Mouse (Mus musculus): ENCODE results near the gene Knstrn.

The Knstrn gene

DNA sequence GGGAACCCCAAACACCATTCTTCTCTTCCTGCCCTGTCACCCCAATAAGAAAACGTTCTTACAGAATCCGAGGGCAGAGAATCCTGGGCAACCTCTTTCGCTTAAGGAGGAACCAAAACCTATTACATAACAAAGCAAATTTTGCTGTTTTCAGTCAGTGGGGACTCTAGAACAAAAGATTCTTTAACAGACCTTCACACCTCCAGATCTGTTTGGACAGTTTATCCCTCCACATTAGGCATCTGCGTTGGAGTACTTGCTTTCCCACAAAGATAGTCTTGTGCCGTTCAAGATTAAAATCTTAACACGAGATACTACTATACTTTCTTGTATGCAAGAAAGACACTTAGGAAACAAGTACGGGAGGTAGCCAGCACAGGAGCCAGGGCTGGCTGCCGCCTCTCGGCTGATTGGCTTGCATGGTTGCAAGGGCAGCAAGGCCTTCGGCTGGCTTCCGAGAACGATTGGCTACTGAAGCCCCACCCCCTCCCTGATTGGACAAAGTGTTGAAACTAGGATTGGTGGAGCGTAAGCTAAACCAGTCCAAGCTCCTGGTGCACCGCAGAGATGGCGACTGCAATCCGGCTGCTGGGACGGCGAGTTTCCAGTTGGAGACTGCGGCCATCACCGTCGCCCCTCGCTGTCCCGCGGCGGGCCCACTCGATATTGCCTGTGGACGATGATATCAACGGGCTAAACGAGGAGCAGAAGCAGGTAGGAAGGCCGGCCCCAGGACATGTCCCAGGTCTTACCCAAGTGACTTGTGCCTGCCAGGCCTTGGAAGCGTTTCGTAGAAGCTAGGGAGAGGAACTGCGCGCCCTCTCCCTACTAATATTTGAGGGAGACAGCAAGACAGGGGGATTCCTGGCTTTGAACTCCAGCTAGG lies 47.9 kb downstream of the Knstrn start, which contains the start of gene Ivd:
Ivd (plus strand) TSS at position 501 of the 886 bp plus-strand sequence.
- DNase-seq (ENCODE audit: low spot score): peak; percentile 88

DNA sequence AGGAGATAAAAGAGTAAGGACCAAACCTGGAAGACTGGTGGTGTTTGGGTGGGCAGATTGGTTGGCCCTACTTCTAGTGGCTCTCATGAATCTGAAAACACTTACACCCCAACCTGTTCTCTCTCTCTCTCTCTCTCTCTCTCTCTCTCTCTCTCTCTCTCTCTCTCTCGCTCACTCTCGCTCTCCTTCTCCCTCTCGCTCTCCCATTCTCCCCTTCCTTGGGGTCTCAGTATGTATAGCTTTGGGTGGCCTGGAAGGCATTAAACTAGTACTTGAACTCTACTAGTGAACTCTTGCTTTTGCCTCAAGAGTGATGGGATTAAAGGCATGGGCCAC lies 48.5 kb downstream of the Knstrn start:
- DNase-seq (ENCODE audit: low spot score): no peak

DNA sequence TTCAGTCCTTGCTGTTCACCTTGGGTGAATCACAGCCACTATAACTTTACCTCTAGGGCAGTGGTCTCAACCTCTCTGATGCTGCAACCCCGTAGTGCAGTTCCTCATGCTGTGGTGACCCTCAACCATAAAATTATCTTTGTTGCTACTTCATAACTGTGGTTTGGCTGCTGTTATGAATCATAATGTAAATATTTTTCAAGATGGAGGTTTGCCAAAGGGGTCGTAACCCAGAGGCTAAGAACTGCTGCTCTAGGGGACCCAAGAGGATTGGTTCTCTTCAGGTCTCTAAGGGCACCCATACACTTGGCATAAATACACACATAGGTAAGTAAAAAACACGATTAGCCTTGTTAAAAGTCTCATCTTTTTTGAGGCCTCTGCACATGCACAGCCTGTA lies 56.8 kb downstream of the Knstrn start:
- no peak for DNase-seq (ENCODE audit: low spot score)

DNA sequence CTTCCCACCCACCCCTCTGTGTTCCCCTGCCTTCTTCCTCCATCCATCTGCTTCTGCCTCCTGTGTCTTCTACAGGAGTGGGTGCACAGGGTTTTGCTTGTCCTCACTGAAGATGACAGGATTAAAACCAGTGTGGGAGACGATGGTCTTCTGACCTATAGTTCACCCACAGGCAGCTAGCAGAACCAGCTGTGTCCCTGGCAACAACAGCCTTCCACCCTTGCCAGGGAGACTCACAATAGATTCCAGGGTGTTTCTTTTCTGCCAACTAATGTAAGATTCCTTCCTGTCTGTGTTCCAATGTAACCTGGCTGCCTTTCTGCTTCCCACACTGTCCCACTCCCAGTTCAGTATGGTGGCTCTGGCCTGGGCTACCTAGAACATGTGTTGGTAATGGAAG lies 57.2 kb downstream of the Knstrn start:
- DNase-seq (ENCODE audit: low spot score): no peak

DNA sequence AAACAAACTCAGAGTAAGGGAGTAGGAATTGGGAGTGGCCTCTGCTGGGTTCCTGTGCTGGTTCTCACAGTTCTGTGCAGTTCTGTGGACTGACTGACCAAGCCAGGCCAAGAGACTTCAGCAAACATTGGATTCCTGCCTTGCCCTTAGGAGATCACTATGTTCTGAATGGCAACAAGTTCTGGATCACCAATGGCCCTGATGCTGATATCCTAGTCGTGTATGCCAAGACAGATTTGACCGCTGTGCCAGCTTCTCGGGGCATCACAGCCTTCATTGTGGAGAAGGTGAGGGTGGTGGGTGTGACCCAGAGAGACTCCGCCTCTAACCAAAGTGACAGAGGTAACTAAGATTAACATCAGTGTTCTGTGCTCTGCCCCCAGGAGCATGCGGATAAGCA lies 59.2 kb downstream of the Knstrn start:
- DNase-seq (ENCODE audit: low spot score): no peak

DNA sequence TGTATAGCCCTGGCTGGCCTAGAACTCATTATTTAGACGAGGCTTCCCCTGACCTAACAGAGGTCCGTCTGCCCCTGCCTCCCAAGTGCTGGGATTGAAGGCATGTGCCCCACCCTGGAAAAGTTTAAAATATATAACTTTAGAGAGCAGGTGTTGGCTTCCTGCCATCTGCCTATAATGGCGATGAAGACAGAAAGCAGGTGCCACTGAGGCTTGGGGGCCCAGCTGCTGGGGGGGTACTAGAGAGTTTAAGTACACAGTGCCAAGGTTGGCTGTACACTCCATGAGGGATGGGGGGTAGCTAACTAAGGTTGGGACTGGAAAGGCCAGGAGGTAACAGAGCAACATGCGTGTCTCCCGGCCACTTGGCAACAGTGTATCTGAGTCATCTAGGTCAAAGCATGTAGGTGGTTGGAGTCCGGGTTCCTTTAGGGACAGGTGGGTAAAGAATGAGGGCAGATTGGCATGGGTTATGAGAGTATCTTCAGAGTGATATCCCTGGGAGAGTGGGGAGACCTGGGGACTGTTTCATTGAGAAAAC lies 60.2 kb downstream of the Knstrn start:
- no peak for DNase-seq (ENCODE audit: low spot score)

DNA sequence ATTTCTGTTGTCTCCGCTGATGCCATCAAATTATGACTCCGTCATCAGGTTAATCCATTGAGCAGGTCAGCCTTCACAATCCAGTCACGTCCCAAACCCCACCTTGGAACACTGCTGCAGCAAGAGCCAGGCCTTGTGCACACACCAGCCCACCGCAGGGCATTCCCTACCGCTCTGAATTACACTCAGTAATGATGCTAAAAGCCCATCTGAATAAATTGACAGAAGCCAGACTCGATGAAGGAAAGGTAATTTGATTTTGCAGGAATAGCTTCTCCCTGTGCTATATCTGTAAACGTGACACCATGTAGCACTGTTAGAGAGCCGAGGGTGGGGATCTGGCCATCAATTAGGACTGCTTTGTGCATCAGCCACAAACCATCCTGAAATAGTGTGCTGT lies 61.5 kb downstream of the Knstrn start:
- no peak for DNase-seq (ENCODE audit: low spot score)

DNA sequence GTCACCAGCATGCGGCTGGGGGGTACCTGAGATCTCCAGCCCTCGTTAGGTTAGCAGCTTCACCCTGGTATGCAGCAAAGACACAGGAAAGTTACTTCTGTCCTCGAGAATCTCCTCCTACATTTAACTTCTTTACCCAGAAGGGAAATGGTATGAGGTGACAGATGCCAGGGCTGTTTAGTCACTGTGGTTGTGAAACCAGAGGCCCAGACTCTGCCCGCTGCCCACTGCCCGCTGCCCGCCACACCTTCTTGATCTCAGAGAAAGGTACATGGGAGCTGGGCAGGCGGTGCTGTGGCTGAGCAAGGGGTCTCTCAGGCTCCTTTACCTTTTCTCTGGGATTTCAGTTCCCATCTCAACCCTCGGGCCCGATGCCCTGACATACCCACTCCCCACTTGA lies 62.6 kb downstream of the Knstrn start:
- no peak for DNase-seq (ENCODE audit: low spot score)

DNA sequence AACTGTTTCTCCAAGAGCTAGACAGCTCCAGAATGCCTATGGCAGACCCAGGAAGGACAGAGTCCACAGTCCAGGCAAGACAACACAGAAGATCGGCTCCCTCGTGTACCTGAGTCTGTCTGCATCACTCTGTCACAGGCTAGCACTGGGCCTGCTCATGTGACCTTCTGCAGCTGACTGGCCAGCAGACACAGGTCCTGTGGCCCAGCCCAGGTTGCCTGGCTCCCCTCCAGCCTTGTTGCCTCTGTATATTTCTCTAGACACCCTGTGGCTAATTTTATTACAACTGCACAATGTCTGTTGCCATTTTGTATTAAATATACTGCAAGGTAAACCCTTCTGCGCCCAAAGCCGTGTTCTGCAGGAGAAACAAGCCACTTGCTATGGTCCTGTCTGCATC lies 67.2 kb downstream of the Knstrn start:
- no peak for DNase-seq (ENCODE audit: low spot score)

DNA sequence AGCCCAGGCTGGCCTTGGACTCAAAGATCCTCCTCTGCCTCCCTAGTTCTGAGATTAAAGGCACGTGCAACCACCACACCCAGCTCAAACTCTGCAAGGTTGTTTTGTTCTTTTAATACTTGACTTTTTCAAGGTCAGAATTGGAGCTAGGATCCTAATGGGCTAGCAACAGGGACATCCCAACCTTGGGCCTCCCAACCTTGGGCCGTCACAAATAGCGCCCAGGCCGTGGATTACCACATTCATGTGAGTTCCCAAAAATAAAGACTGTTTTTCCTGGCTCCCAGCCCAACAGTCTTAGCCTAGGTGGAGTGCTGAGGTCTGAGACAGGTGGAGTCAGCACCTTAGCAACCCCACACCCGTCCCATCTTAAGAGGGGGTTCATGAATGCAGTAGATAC lies 68.2 kb downstream of the Knstrn start:
- no peak for DNase-seq (ENCODE audit: low spot score)

DNA sequence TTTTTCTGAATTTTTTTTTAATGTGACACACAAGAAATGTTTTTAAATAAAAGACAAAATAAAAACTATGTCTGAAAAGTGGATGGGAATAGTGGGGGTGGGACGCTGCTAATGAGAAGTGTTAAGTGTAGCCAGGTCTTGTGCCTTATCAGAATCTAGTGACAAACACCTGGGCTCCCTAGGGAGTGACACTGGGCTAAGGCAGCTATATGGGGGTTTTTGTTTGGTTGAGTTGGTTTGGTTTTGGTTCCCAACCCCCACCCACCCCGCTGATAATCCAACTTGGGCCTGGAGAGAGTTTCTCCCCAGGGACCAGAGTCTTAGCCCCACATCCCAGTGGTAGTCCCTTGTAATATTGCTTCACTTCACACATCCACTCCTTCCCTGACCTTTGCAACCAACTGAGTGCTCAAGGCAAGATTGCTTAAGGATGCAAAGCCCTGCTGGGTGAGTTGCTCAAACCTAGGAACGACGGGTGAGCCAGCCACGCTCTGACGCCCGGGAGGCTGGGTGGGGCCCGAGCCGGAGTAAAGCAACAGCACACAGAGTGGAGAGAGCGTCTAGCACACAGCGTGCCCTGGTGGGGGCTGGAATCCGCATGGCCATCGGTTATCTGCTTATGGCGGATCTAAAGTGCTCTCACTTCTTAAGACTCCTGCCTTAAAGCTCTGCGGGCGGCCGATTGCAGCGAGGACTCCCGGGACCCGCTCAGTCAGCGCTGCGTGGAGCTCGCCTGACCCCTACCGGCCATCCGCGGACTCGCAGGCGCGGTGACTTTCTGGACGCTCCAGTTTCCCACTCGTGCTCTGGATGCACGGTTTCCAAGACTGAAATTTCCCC lies 69.3 kb downstream of the Knstrn start:
- peak; percentile 69 for DNase-seq (ENCODE audit: low spot score)

DNA sequence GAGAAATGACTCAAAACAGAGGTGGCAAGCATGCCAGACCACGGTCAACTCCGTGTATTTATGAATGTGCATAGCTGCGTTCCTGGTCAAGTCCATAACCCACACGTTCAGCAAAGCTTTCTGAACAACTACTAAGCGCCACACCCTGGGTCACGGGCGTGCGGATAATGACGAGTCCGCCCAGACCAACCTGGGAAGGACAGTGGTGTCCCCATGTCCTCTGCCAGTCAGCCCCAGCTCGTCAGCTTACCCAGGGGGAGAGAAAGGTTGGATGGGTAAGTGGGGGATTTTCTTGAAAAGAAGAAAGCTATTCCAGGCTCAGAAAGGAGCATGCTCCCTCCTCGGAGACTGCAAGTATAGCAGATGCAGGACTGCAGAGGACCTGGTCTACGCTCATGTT lies 73.6 kb downstream of the Knstrn start:
- no peak for DNase-seq (ENCODE audit: low spot score)

DNA sequence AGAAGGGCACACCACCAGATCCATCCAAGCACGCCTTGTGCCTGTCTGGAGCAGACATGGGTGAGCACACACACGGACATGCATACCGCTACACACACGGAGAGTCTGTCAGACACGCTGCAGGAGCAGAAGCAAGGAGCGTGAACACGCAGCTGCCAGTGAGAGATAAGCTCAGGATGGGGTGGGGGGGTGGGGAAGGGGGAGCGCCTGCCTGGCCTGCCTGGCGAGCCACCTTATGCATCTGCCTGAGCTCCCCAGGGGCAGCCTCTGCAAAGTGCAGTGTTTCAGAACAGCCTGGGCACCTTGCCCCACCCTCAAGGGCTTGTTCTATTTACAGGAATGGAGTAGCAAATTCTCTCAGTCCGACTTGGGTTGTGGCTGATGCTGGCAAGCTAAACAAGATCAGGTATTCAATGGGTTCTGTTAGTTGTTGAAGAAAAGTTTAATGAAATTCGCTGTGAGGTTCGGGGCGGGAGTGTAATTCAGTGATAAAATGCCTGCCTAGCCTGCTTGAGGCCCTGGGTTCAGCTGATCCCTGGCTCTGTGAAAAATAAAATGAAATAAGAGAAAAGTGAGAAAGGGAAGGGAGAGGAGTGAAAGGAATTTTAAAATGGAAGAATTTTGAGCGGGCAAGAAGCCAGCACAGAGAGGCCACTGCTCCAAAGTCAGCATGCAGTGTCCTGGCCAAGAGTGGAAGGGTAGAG lies 74.2 kb downstream of the Knstrn start:
- no peak for DNase-seq (ENCODE audit: low spot score)

DNA sequence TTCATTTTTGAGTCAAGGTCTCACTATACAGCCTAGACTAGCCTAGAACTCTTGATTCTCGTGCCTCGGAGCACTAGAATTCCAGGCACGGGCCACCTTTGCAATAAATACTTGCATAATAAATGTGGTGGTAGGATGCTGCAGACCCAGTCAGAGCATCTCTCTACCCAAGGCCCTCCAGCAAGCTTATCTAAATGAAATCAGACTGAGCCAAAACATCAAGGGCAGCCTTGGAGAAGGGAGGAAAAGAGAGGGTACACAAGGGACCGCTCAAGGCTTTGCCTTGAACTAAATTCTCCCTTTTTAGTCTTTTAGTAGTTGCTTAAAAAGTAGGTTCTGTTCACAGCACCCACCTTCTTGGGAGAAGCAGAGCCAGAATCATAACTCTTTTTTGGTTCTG lies 77.4 kb downstream of the Knstrn start:
- no peak for DNase-seq (ENCODE audit: low spot score)

DNA sequence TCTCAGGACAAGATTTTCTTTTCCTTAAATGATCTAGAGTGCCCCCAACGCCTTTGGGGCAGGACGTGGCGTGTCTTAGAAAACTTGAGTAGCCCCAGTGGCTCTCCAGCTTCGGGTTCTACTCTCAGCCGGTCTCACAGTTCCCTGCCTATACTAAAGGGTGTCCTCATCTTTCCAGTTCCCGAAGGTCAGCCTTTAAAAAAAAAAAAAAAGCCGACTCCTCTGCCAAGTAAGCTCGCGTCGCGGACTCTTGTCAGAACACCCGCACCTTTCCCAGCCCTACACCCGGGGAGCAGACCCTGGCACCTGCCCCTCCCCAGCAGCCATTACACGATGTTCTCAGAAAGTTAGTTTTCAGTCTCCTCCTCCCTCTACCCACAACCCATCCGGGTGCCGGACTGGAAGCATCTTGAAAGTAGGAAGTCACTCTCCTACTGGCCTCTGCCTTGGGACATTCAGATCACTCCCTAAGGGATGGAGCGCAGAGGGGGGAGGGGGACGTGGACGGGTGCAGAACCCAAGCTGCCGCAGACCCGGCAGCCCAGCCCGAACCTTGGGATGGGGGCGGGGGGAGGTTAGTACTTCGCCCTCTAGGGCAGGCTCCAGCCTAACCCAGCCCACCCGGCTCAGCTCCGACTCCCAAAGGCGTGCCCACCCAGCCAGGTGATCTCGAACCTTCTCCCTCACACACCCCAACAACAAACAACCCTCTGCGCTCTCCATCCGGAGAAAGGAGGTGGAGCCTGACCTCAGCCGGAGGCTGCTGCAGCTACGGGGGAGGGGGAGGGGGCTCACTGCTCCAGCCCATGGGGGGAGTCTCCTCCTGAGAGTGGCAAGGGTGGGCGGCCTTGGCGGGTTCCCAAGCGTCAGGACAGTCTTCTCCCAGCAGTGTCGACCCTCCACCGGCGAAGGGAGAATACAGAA lies 82.4 kb downstream of the Knstrn start:
- no peak for DNase-seq (ENCODE audit: low spot score)

DNA sequence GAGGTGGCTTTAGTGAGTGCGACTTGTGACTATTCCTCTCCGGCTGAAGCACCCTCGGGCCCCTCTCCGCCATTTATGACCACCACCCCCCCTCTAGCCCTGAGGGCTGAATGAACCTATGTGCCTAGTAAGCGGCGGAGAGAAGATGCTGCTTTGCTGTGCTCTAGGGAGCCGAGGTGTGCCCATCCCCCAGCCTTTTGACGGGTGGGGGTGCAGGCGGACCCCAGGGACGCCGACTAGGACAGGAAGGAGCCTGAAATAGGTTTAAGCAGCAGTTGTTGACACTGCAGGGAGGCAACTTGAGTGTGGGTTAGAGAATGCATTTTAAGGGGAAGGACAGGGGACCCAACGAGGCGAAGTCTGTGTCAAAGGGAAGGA lies 83.1 kb downstream of the Knstrn start:
- DNase-seq (ENCODE audit: low spot score): no peak

DNA sequence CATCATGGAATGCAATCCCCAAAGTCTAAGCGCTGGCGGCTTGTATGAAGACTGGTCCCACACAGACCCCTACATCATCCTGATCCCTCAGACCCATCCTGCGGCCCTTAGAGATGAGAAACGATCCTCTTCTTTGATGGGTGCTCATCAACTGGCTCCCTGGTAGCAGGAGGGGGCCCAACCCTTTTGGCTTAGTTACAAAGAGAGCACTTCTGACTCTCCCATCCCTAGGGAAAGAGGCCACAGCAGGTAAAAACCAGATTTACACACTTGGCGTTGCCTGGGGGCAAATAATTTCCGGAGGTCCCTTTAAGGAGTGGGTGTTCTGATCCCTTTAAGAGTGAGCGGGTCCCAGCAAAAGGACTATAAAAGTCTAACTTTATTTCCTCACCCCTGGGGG lies 83.6 kb downstream of the Knstrn start:
- no peak for DNase-seq (ENCODE audit: low spot score)

DNA sequence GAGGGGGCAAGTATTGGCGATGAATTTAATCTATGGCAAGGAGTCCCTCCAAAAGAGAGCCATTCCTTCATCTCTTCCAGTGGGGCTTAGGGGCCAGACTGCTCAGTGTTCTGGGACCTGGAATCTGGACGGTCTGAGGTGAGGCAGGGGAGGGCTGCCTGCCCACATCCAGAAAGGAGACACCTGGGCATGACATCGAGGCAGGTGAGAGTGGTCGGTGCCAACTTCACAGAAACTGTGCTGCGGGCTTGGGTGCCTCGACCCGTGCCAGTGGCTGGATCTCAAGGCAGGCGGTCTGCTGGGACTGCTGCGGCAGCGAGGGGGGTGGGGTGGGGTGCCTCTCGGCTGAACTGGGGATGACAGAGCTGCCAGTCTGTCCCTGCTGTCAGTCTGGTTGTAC lies 84.0 kb downstream of the Knstrn start:
- DNase-seq (ENCODE audit: low spot score): no peak

DNA sequence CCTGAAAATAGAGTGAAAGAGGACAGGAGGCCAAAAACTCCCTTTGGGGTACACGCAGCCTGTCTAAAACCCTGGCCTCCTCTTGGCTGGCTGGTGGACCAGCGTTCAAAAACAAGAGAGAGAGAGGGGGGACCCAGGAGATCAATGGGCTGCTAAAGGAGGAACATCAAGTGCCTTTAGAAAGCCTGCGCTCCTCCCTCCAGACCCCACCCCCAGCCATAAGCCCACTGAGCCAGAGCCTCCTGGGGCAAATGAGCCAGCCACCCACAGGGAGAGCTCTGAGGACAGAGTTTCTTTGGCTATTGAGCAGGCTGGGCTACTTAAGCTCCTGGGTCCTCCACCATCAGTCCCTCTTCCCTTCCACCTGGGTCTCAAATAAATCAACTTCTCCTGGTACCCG lies 85.0 kb downstream of the Knstrn start:
- no peak for DNase-seq (ENCODE audit: low spot score)

DNA sequence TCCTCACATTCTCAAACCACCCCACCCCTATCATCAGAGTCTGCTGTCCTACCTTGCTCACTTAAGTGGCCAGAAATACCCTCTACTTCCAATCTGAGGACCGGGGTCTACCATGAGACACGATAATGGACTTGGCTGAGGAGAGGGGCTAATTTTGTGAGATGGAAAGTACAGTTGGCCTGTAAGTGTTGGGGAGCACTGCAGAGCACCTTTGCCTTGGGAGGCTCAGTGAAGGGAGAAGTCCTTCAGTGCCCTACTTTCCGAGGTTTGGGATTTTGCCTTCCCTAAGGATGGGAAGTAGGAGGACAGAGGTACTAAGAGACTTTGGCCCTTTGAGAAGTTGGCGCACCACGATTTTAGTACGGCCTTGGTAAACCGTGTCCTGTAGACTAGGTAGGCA lies 85.5 kb downstream of the Knstrn start:
- no peak for DNase-seq (ENCODE audit: low spot score)

Data from left cerebral cortex, adult 11 months (tissue).